8 mouse cellular contexts compared by ENCODE assay signal in genomic region chr15:84668938-84669747, GRCm38 (mm10). TPM values are rescaled to one million over a fixed set of nuclear protein-coding genes. Genes with fewer than 3 reads are reported as not detected.
A peak's percentile ranks its signal among the peaks of the same experiment; 100 is the strongest.
DNase-seq lines count a peak whose midpoint lies in the region; ATAC-seq lines count a peak whose summit lies in the region.

Gene Prr5 (plus strand): TSS chr15:84669620.

- H3K27ac ChIP-seq in forebrain, embryonic 16.5 days (ENCODE audit: low read length), result no peak within 1 kb of the TSS
- 0 out of 2 replicates have a peak within 1 kb of the TSS, but pooled peaks have one; percentile 35 for H3K27ac ChIP-seq in kidney, embryonic 16.5 days (ENCODE audit: low read length)
- no peak within 1 kb of the TSS for H3K27ac ChIP-seq in midbrain, embryonic 12.5 days (replicated peaks)

- H3K4me1 ChIP-seq in forebrain, embryonic 16.5 days (replicated peaks; ENCODE audit: control insufficient read depth, insufficient read depth, low read length), result peaks cover 17% of the 10 kb centered on the region
- H3K4me1 ChIP-seq in kidney, embryonic 16.5 days (ENCODE audit: insufficient read depth, low read length), result no peaks in the 10 kb centered on the region
- peaks cover 10% of the 10 kb centered on the region for H3K4me1 ChIP-seq in midbrain, embryonic 12.5 days

- no peak for DNase-seq in left cerebral cortex, postnatal 14 days (ENCODE audit: low spot score in 2 of 2)
- DNase-seq in left cerebral cortex, adult 9 months (ENCODE audit: low spot score in 2 of 2), result no peak
- no peak for DNase-seq in urinary bladder, postnatal 36 days (ENCODE audit: low spot score in 2 of 2)
- no peak for DNase-seq in embryo, embryonic 9.5 days (ENCODE audit: extremely low spot score)

- no peak within 1 kb of the TSS for H3K9ac ChIP-seq in forebrain, embryonic 16.5 days (replicated peaks; ENCODE audit: low read depth, low read length)
- H3K9ac ChIP-seq in kidney, embryonic 16.5 days (replicated peaks; ENCODE audit: low read length), result no peak within 1 kb of the TSS; the same call in 1 of the 2 replicates
- H3K9ac ChIP-seq in midbrain, embryonic 12.5 days (replicated peaks), result no peak within 1 kb of the TSS

- intact Hi-C loops in left cerebral cortex, postnatal 14 days (cut with DNase I), result no loop called here

- WGBS in forebrain, embryonic 16.5 days, result 74% methylated on average over 14 of the region's 14 CpGs
- 59% methylated on average over 14 of the region's 14 CpGs for WGBS in kidney, embryonic 16.5 days
- WGBS in midbrain, embryonic 12.5 days, result 80% methylated on average over 14 of the region's 14 CpGs

- no peaks in the 10 kb centered on the region for H3K27me3 ChIP-seq in forebrain, embryonic 16.5 days (replicated peaks; ENCODE audit: control insufficient read depth, insufficient read depth, low read length)
- H3K27me3 ChIP-seq in kidney, embryonic 16.5 days (ENCODE audit: insufficient read depth, low read length), result no peaks in the 10 kb centered on the region
- H3K27me3 ChIP-seq in midbrain, embryonic 12.5 days, result peaks cover 37% of the 10 kb centered on the region

- H3K9me3 ChIP-seq in forebrain, embryonic 16.5 days (ENCODE audit: control insufficient read depth, low read length), result no peaks in the 10 kb centered on the region
- H3K9me3 ChIP-seq in kidney, embryonic 16.5 days (ENCODE audit: low read length), result no peaks in the 10 kb centered on the region
- H3K9me3 ChIP-seq in midbrain, embryonic 12.5 days, result no peaks in the 10 kb centered on the region

- no peak within 1 kb of the TSS for H3K4me2 ChIP-seq in forebrain, embryonic 16.5 days (ENCODE audit: low read length)
- H3K4me2 ChIP-seq in kidney, embryonic 16.5 days (replicated peaks; ENCODE audit: low read depth, low read length), result no peak within 1 kb of the TSS
- H3K4me2 ChIP-seq in midbrain, embryonic 12.5 days (replicated peaks), result no peak within 1 kb of the TSS

- no peak for ATAC-seq in forebrain, embryonic 16.5 days
- ATAC-seq in kidney, embryonic 16.5 days (ENCODE audit: low FRiP score, low TSS enrichment), result no peak
- 0 out of 2 replicates have a peak, but pooled peaks have one; percentile 19 for ATAC-seq in midbrain, embryonic 12.5 days (ENCODE audit: low FRiP score, low read depth)
- no peak for ATAC-seq in frontal cortex, adult (ENCODE audit: low TSS enrichment)

- H3K36me3 ChIP-seq in forebrain, embryonic 16.5 days (ENCODE audit: control insufficient read depth, insufficient read depth), result no peaks in the 10 kb centered on the region
- H3K36me3 ChIP-seq in kidney, embryonic 16.5 days (ENCODE audit: insufficient read depth, low read length), result no peaks in the 10 kb centered on the region
- H3K36me3 ChIP-seq in midbrain, embryonic 12.5 days, result no peaks in the 10 kb centered on the region

- no peak within 1 kb of the TSS for H3K4me3 ChIP-seq in forebrain, embryonic 16.5 days (replicated peaks; ENCODE audit: low read length)
- H3K4me3 ChIP-seq in kidney, embryonic 16.5 days (ENCODE audit: low read length), result no peak within 1 kb of the TSS
- H3K4me3 ChIP-seq in midbrain, embryonic 12.5 days, result no peak within 1 kb of the TSS

RNA-seq across cellular contexts. Expression of gene Prr5, which starts in this region (rescaled TPM):
- 10 to 100 TPM; 11.9 to 13.7 TPM for total RNA-seq in left cerebral cortex, postnatal 14 days (2021)
- polyA plus RNA-seq in forebrain, embryonic 16.5 days (2015; fragmentation: Nextera tagmentation; extraction: Ambion mirVana), result 11.1 and 16.4 TPM in 2 replicates
- 43.4 and 44.1 TPM in 2 replicates for polyA plus RNA-seq in kidney, embryonic 16.5 days (2015; fragmentation: Nextera tagmentation; extraction: Ambion mirVana)
- 11.1 and 13.9 TPM in 2 replicates for polyA plus RNA-seq in midbrain, embryonic 12.5 days (2016; fragmentation: Nextera tagmentation; extraction: Ambion mirVana)
